Mouse (Mus musculus) midbrain, embryonic 12.5 days (tissue): ENCODE measurements at regions not wholly inside any gene's neighbourhood (a gene's known extent, or its start where the extent isn't known, plus 50 kb on each side); places are given as distances from the start of the nearest gene placed in this dataset.

Experiments
- ATAC-seq: fragments of 200-750 bp; cut with Nextera tagmentation; 2 replicates; pipeline ENCODE4 v1.8.0; 2017; ENCODE audit warnings: low read depth, moderate TSS enrichment, moderate library complexity; ENCODE audit not compliant: low FRiP score
- H3K27ac ChIP-seq: fragments of 300-500 bp; sonication (generic); replicated peaks from 2 replicates; pipeline ENCODE4 v1.5.1; 2016; ENCODE audit warnings: mild to moderate bottlenecking
- H3K27me3 ChIP-seq: fragments of 300-500 bp; sonication (generic); 2 replicates; pipeline ENCODE4 v1.6.1; 2016; ENCODE audit warnings: mild to moderate bottlenecking
- H3K36me3 ChIP-seq: fragments of 300-500 bp; sonication (generic); 2 replicates; pipeline ENCODE4 v1.6.1; 2016
- H3K4me1 ChIP-seq: fragments of 300-500 bp; sonication (generic); 2 replicates; pipeline ENCODE4 v1.6.1; 2016
- H3K4me2 ChIP-seq: fragments of 300-500 bp; sonication (generic); replicated peaks from 2 replicates; pipeline ENCODE4 v1.6.1; 2016; ENCODE audit warnings: mild to moderate bottlenecking, moderate library complexity
- H3K4me3 ChIP-seq: fragments of 300-500 bp; sonication (generic); 2 replicates; pipeline ENCODE4 v1.5.1; 2016; ENCODE audit warnings: mild to moderate bottlenecking
- H3K9ac ChIP-seq: fragments of 300-500 bp; sonication (generic); replicated peaks from 2 replicates; pipeline ENCODE4 v1.6.1; 2016; ENCODE audit warnings: mild to moderate bottlenecking, moderate library complexity
- H3K9me3 ChIP-seq: fragments of 300-500 bp; sonication (generic); 2 replicates; pipeline ENCODE4 v1.6.1; 2016; ENCODE audit warnings: mild to moderate bottlenecking
- WGBS: fragments of 180-500 bp; shearing (Covaris S2); methylation state at CpG from one replicate; pipeline ENCODE4 v1.1.7; 2016; 5-methylcytosine and 5-hydroxymethylcytosine counted together

- Histone ChIP-seq H3K9me3 (no peaks in the 10 kb centered on the region), H3K27me3 (no peaks in the 10 kb centered on the region), H3K36me3 (no peaks in the 10 kb centered on the region), H3K4me2 (no peak overlapping the region), H3K4me3 (no peak overlapping the region), H3K27ac (no peak overlapping the region), H3K9ac (no peak overlapping the region), H3K4me1 (peaks cover 12% of the 10 kb centered on the region; the same call in 1 of the 2 replicates)
- ATAC-seq: no peak
- WGBS: 73% methylated on average over 5 of the region's 5 CpGs
These were observed 157.5 kb upstream of the Cdyl start for GRCm38 (mm10) chr13:35502147-35502522.

DNA sequence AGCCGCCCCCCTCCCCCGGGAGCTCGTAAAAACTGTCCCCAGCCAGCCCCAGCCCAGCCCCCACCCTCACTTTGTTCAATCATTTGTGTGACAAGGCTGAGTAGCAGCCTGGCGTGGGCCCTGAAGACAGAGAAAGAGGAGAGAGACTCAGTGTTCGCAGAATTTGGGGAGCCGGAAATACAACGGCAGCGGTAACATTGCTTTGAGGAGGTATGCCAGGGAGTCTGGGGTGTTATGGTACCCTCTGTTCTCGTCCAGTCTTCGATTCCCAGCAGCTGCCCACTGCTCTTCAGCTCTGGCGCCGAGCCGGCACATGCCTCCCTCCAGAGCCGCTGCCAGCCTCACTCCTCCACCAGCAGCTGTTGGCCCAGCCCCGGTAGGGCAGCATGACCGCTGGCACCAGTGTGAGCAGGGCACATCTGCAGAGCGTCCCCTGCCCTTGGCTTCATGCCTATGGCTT lies 156.2 kb upstream of the Cdyl start:
- no peak; the same call in 1 of the 2 replicates for ATAC-seq
- WGBS: 76% methylated on average over 17 of the region's 17 CpGs
- Histone ChIP-seq H3K36me3 (no peaks in the 10 kb centered on the region), H3K4me2 (no peak overlapping the region), H3K27me3 (no peaks in the 10 kb centered on the region), H3K4me1 (peaks cover 12% of the 10 kb centered on the region; the same call in 1 of the 2 replicates), H3K27ac (no peak overlapping the region), H3K9me3 (no peaks in the 10 kb centered on the region), H3K9ac (no peak overlapping the region), H3K4me3 (no peak overlapping the region)

DNA sequence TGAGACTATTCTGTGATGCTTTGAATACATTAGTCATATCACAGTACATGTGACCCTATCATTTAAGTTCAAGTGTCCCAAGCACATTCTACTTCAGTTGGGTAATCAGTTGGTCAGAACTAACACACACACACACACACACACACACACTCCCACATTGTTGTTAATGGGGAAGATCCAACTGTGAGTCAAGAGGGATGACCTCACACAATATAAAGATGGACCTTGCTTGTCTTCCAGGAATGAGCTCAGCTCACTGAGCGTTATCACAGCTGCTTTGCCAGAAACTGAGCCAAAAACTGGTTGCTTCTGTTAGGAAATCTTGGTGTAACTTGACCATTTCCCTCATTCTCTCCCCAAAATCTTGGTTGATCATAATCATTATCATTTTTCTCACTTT lies 152.4 kb upstream of the Cdyl start:
- ATAC-seq: no peak
- Histone ChIP-seq H3K4me3 (no peak overlapping the region), H3K27me3 (no peaks in the 10 kb centered on the region), H3K4me1 (peaks cover 8% of the 10 kb centered on the region; the same call in 1 of the 2 replicates), H3K4me2 (no peak overlapping the region), H3K36me3 (no peaks in the 10 kb centered on the region), H3K9ac (no peak overlapping the region), H3K9me3 (no peaks in the 10 kb centered on the region), H3K27ac (no peak overlapping the region)
- WGBS: 92% methylated on average over 1 of the region's 1 CpGs

- H3K27me3 ChIP-seq: no peaks in the 10 kb centered on the region
- H3K4me3 ChIP-seq: no peak overlapping the region
- H3K9ac ChIP-seq: no peak overlapping the region
- 86% methylated on average over 8 of the region's 8 CpGs for WGBS
- H3K4me1 ChIP-seq: no peaks in the 10 kb centered on the region
- H3K4me2 ChIP-seq: no peak overlapping the region
- H3K36me3 ChIP-seq: no peaks in the 10 kb centered on the region
- ATAC-seq: no peak
- no peak overlapping the region for H3K27ac ChIP-seq
- no peaks in the 10 kb centered on the region for H3K9me3 ChIP-seq
These were observed 147.6 kb upstream of the Cdyl start for GRCm38 (mm10) chr13:35512029-35512507.

GRCm38 (mm10) chr13:35513120-35513519 lies 146.5 kb upstream of the Cdyl start:
- no peak overlapping the region for H3K9ac ChIP-seq
- H3K36me3 ChIP-seq: no peaks in the 10 kb centered on the region
- ATAC-seq: no peak
- WGBS: 89% methylated on average over 8 of the region's 8 CpGs
- no peak overlapping the region for H3K4me2 ChIP-seq
- H3K9me3 ChIP-seq: no peaks in the 10 kb centered on the region
- H3K4me1 ChIP-seq: no peaks in the 10 kb centered on the region
- no peaks in the 10 kb centered on the region for H3K27me3 ChIP-seq
- H3K4me3 ChIP-seq: no peak overlapping the region
- no peak overlapping the region for H3K27ac ChIP-seq

DNA sequence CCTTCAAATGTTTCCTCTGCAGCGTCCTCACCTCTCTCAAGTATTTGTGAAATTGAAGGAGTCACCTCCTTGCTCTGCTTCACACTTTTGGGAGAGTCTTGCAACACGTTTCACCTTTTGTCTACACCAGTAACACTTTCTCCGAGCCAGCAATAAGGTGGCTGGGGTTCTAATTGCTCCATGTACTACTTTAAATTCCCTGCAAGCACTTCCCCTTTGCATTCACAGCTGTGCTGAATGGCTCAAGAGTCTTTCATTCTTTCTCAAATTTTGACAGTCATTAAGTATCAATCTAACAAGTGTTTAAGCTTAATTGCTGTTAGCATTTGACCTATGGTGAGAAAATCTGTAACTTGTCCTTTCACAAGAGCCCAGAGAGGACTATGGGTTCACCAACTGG lies 144.3 kb upstream of the Cdyl start:
- Histone ChIP-seq H3K4me3 (no peak overlapping the region), H3K4me1 (no peaks in the 10 kb centered on the region), H3K27ac (no peak overlapping the region), H3K36me3 (no peaks in the 10 kb centered on the region), H3K4me2 (no peak overlapping the region), H3K9ac (no peak overlapping the region), H3K27me3 (no peaks in the 10 kb centered on the region), H3K9me3 (no peaks in the 10 kb centered on the region)
- WGBS: 71% methylated on average over 3 of the region's 3 CpGs
- ATAC-seq: no peak

DNA sequence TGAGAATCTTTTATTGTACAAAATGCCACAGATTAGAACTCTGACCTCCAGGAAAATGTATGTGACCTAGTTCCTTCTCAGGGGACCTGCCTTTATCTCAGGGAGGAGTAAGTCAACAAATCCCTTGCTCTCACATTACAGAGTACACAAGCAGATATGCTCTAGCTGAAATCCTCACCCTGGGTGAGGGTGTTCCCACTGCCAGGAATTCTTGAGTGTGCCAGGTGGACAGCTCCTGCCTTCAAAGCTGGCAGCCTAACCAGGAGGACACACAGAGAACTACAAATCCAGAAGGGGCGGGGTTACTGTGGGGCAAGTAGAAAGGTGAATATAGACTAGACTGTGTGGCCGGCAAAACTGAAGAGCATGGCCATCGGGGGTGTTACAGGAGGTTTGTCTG lies 141.9 kb upstream of the Cdyl start:
- Histone ChIP-seq H3K9ac (no peak overlapping the region), H3K9me3 (no peaks in the 10 kb centered on the region), H3K4me3 (no peak overlapping the region), H3K27me3 (no peaks in the 10 kb centered on the region), H3K4me2 (no peak overlapping the region), H3K27ac (no peak overlapping the region), H3K36me3 (no peaks in the 10 kb centered on the region), H3K4me1 (no peaks in the 10 kb centered on the region)
- WGBS: 87% methylated on average over 3 of the region's 3 CpGs
- no peak for ATAC-seq

DNA sequence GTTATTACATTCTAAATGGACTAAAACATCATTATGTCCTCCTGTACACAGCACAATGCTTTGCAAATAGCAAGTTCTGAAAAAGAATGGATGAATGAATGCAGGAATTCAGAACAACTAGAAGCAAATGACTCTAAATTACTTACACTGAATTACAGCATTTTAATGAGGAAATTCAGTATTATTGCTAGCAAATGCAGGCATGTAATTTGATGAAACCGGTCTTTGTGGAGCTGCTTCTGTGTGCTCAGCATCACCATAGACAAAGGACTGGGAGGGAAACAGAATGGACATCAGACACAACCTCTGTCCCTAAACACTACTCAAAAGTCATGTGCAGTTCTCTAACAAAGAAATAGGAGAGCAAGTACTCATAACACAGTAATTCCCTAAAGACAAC lies 137.4 kb upstream of the Cdyl start:
- no peak overlapping the region for H3K4me2 ChIP-seq
- no peaks in the 10 kb centered on the region for H3K27me3 ChIP-seq
- H3K4me3 ChIP-seq: no peak overlapping the region
- H3K4me1 ChIP-seq: no peaks in the 10 kb centered on the region
- no peak overlapping the region for H3K27ac ChIP-seq
- H3K9ac ChIP-seq: no peak overlapping the region
- ATAC-seq: no peak
- WGBS: 83% methylated on average over 1 of the region's 1 CpGs
- no peaks in the 10 kb centered on the region for H3K36me3 ChIP-seq
- H3K9me3 ChIP-seq: no peaks in the 10 kb centered on the region

DNA sequence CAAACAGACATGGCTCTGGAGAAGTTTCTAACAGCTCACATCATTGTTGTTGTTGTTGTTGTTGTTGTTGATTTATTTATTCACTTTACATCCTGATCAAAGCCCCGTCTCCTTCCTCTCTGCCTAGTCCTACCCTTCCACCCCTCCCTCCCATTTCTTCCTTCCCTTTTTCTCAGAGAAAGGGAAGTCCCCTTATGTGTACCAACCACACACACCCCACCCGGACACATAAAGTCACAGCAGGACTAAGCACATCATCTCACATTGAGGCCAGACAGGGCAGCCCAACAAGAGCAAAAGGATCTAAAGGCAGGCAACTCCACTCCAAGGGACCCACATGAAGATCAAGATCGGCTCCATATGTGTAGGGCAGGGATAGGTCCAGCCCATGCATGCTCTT lies 130.1 kb upstream of the Cdyl start:
- no peaks in the 10 kb centered on the region for H3K36me3 ChIP-seq
- WGBS: 92% methylated on average over 3 of the region's 3 CpGs
- H3K4me3 ChIP-seq: no peak overlapping the region
- H3K27ac ChIP-seq: no peak overlapping the region
- H3K4me2 ChIP-seq: no peak overlapping the region
- no peaks in the 10 kb centered on the region for H3K9me3 ChIP-seq
- no peaks in the 10 kb centered on the region for H3K27me3 ChIP-seq
- H3K4me1 ChIP-seq: no peaks in the 10 kb centered on the region
- no peak for ATAC-seq
- no peak overlapping the region for H3K9ac ChIP-seq

- Histone ChIP-seq H3K9me3 (no peaks in the 10 kb centered on the region), H3K36me3 (no peaks in the 10 kb centered on the region), H3K27ac (no peak overlapping the region), H3K9ac (no peak overlapping the region), H3K27me3 (no peaks in the 10 kb centered on the region), H3K4me1 (no peaks in the 10 kb centered on the region), H3K4me2 (no peak overlapping the region), H3K4me3 (no peak overlapping the region)
- no peak for ATAC-seq
- 88% methylated on average over 7 of the region's 7 CpGs for WGBS
These were observed 122.5 kb upstream of the Cdyl start for GRCm38 (mm10) chr13:35537106-35537505.

- H3K36me3 ChIP-seq: no peaks in the 10 kb centered on the region
- 84% methylated on average over 5 of the region's 5 CpGs for WGBS
- no peaks in the 10 kb centered on the region for H3K4me1 ChIP-seq
- no peak overlapping the region for H3K4me3 ChIP-seq
- no peak for ATAC-seq
- H3K27me3 ChIP-seq: no peaks in the 10 kb centered on the region
- H3K9me3 ChIP-seq: no peaks in the 10 kb centered on the region
- no peak overlapping the region for H3K4me2 ChIP-seq
- H3K27ac ChIP-seq: no peak overlapping the region
- H3K9ac ChIP-seq: no peak overlapping the region
These were observed 121.7 kb upstream of the Cdyl start for GRCm38 (mm10) chr13:35537936-35538335.

DNA sequence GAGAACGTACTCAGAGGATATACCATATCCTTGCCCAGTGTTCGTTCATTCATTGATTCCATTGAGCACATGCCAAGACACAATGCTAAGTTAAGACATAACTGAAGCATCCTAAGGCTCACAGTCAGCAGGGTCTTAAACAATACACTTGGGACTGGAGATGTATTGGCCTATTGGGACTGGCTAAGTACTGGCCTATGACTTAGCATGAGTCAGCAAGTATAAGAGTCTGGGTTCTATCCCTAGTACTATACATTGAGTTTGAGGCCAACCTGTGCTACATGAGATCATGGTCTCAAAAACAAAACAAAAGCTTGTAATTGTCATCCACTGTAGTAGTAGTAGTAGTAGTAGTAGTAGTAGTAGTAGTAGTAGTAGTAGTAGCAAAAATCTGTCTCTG lies 119.2 kb upstream of the Cdyl start:
- H3K4me3 ChIP-seq: no peak overlapping the region
- H3K9ac ChIP-seq: no peak overlapping the region
- no peaks in the 10 kb centered on the region for H3K27me3 ChIP-seq
- ATAC-seq: no peak
- no peaks in the 10 kb centered on the region for H3K9me3 ChIP-seq
- no peak overlapping the region for H3K4me2 ChIP-seq
- no peaks in the 10 kb centered on the region for H3K36me3 ChIP-seq
- 79% methylated on average over 2 of the region's 2 CpGs for WGBS
- H3K27ac ChIP-seq: no peak overlapping the region
- H3K4me1 ChIP-seq: no peaks in the 10 kb centered on the region

- H3K36me3 ChIP-seq: no peaks in the 10 kb centered on the region
- no peak overlapping the region for H3K27ac ChIP-seq
- H3K4me3 ChIP-seq: no peak overlapping the region
- no peaks in the 10 kb centered on the region for H3K9me3 ChIP-seq
- H3K9ac ChIP-seq: no peak overlapping the region
- ATAC-seq: no peak
- no peak overlapping the region for H3K4me2 ChIP-seq
- H3K4me1 ChIP-seq: no peaks in the 10 kb centered on the region
- WGBS: 87% methylated on average over 6 of the region's 6 CpGs
- H3K27me3 ChIP-seq: no peaks in the 10 kb centered on the region
These were observed 118.6 kb upstream of the Cdyl start for GRCm38 (mm10) chr13:35541053-35541452.
